ENCODE assay signal across 29 mouse cellular contexts in the genomic region with DNA sequence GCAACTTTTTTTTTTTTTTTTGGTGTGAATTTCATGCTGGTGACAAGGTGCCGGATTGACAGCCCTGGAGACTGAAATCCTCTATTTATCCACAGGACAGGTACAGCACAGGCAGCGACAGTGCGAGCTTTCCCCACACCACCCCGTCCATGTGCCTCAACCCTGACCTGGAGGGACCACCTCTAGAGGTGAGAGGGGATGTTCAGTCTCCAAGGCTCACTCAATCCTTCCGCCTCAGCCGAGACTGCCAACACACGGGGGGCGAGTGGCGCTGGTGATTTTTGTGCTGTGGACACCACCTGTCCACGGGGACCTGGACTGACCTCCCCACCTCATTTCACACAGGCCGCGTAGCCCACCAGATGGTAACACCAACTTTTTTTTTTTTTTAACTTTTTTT. TPM values are rescaled to one million over a fixed set of nuclear protein-coding genes. Genes with fewer than 3 reads are reported as not detected.
"Had no signal": no experiment of that assay in that cellular context is flagged by ENCODE, and none has a peak within 500 bp of the region (broad histone marks: within the 10 kb centered on the region; RNA-seq: fewer than 3 reads in every experiment).

No protein-coding gene starts in this region.

- DNase-seq: kidney, adult 18-20 months; kidney, adult 9 months; kidney, postnatal 10 days; layer of hippocampus, adult 9-11 months; lung, adult 2 months; retina, postnatal 1 day; right cerebral cortex, postnatal 25 days; spleen, adult 18-20 months; thymus, adult 2 months; thymus, postnatal 14 days; thymus, postnatal 4 days had no signal

- H3K9ac ChIP-seq: limb, embryonic 13.5 days; liver, embryonic 15.5 days; midbrain, embryonic 12.5 days; midbrain, embryonic 15.5 days; neural tube, embryonic 13.5 days; stomach, embryonic 15.5 days had no signal

- H3K4me3 ChIP-seq: layer of hippocampus, adult 2 months; limb, embryonic 10.5 days; limb, embryonic 13.5 days; liver, embryonic 15.5 days; midbrain, embryonic 12.5 days; midbrain, embryonic 15.5 days; neural tube, embryonic 13.5 days; stomach, embryonic 15.5 days had no signal

- H3K27ac ChIP-seq: layer of hippocampus, adult 2 months; limb, embryonic 10.5 days; limb, embryonic 13.5 days; liver, embryonic 15.5 days; macrophage; midbrain, embryonic 12.5 days; midbrain, embryonic 15.5 days; neural tube, embryonic 13.5 days; stomach, embryonic 15.5 days had no signal

- H3K4me2 ChIP-seq: limb, embryonic 13.5 days; liver, embryonic 15.5 days; midbrain, embryonic 12.5 days; midbrain, embryonic 15.5 days; neural tube, embryonic 13.5 days; stomach, embryonic 15.5 days had no signal

- H3K9me3 ChIP-seq: limb, embryonic 10.5 days; limb, embryonic 13.5 days; liver, embryonic 15.5 days; midbrain, embryonic 12.5 days; midbrain, embryonic 15.5 days; neural tube, embryonic 13.5 days; stomach, embryonic 15.5 days had no signal

- H3K27me3 ChIP-seq: limb, embryonic 13.5 days; liver, embryonic 15.5 days; midbrain, embryonic 12.5 days; midbrain, embryonic 15.5 days; neural tube, embryonic 13.5 days; stomach, embryonic 15.5 days had no signal

- H3K4me1 ChIP-seq: limb, embryonic 10.5 days; limb, embryonic 13.5 days; liver, embryonic 15.5 days; midbrain, embryonic 12.5 days; midbrain, embryonic 15.5 days; neural tube, embryonic 13.5 days; stomach, embryonic 15.5 days had no signal

- ATAC-seq: intestine, embryonic 16.5 days; midbrain, embryonic 15.5 days had no signal

RNA-seq across cellular contexts. Expression of gene Gm10337, which starts 17.7 kb away (rescaled TPM):
- total RNA-seq: layer of hippocampus, adult 2 months; layer of hippocampus, postnatal 25 days; left cerebral cortex, adult 18-20 months; left cerebral cortex, postnatal 25 days; liver, adult 2 months; megakaryocyte, adult 5-6 weeks; neutrophil, adult 5-6 weeks had no signal
- polyA plus RNA-seq: large intestine, adult 2 months; liver, adult 2 months; liver, embryonic 15.5 days; lung, adult 2 months; lung, embryonic 16.5 days; macrophage; thymus, adult 2 months had no signal
